Mouse (Mus musculus): ENCODE data around the gene Gm49333.

Gm49333 gene

GRCm38 (mm10) chr16:20611357-20612227 is at the start of gene Gm49333, which contains the start of the genes Eef1akmt4 and Alg3:
Gene Gm49333, plus strand, starts transcription at chr16:20611610.
Gene Eef1akmt4, plus strand, starts transcription at chr16:20611593.
Gene Alg3, minus strand, starts transcription at chr16:20611735.
- DNase-seq (ENCODE audit: extremely low spot score, low read depth, low spot score) = peak; percentile 89

DNA sequence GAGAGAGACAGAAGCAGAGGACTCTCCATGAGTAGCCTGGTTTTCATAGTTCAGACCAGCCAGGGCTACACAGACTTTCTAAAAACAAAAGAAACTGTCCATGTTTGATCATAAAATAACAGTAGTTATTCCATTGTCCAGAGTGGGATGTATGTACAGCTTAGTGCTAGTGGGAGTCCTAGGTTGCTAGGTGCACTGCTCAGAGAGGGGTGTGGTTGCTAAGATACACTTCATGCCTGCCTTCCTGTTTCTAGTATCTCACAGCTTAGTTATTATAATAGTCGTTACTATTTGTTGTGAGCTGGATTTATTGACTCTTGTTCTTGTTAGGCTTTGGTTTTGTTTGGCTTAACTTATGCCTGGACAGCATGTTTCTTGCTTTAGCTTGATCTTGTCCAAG is 46.3 kb upstream of the Gm49333 start:
- no peak for DNase-seq (ENCODE audit: extremely low spot score, low read depth, low spot score)

DNA sequence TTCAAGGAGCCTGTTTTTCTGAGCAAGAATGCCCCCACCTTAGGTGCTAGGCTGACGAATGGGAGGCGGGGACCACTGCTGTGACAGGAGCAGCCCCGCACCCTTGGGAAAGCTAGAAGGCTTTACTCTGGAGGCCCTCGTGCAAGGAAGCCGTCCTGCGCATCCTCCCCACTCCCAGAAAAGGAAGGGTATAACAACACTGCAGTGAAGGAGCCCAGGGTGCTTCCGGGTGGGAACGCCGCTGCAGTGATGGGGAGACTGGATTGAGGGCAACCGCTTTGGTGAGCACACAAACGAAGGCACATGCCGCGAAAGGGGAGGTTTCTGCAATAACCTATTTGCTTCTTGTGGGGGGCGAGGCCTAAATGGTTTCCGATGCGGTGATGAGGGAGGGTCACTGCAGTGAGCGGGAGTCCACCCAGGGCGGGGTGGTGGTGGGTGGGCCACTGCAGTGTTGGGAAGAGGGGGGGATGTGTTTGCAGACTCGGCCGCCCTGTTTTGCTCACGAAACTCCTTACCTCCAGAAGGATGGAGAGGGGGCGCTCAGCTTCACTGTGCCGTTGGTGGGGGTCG is 22.0 kb upstream of the Gm49333 start, which contains the start of gene Vwa5b2:
TSS of gene Vwa5b2 (plus strand) at position 106 of the 573 bp plus-strand sequence.
- no peak for DNase-seq (ENCODE audit: extremely low spot score, low read depth, low spot score)

DNA sequence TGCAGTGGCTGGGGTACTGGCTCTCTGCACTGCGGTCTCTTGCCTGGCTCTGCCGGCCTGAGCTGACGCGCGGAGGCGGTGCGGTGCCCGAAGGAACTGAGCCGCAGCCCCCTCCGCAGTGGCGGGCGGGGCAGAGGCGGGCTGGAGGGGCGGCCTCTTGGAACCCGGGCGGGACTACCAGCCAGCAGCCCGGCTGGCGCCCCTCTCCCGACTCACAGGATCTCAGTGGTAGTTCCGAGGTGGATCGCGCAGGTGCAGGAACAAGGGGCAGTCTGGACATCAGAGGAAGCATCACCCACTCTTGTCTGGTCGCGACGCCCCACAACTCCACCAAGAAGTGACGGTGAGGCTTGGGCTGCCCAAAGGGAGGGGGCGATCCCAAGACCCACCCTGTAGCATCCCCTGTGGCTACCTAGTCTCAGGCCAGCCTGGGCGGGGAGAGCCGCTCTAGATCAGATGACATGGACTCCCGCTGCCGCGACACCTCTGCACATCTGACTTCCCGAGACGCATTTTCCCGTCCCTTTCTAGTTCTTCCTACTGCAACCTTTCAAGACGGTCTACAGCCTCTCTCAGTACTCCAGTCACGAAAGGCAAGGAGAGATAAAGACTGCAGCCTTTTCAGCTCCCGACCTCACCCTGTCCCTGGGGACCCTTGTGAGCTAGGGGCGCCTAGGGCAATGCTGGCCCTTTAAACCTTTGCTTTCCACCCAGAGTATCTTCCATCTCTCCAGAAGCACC is 21.3 kb upstream of the Gm49333 start:
- DNase-seq (ENCODE audit: extremely low spot score, low read depth, low spot score) = no peak

GRCm38 (mm10) chr16:20590680-20591038 is 20.8 kb upstream of the Gm49333 start:
- DNase-seq (ENCODE audit: extremely low spot score, low read depth, low spot score) = no peak

DNA sequence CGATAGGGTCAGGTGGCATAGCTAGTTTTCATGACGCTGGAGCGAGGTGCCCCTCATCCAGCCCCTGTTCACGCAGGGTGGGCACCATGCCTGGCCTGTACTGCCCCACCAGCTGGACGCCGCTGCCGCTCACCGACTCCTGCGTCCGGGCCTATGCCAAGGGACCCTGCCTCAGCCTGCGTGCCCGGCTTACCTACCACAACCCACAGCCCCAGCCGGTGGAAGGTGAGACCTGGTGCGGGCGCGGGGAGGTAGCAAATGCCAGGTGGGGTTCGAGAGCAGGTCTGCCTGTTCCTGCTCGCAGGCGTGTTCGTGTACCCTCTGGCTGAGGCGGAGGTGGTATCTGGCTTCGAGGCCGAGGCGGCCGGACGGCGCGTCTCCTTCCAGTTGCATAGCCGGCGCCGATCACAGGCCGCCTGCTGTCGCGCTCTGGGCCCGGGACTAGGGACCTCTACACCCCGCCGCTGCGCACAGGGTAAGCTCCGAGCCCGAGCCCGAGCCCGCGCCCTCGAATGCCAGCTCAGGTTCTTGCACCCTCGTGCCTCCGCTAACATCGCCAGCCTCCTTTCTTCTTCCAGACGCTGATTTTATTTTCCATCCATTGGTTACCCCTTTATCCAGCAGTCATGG is 20.2 kb upstream of the Gm49333 start:
- DNase-seq (ENCODE audit: extremely low spot score, low read depth, low spot score) = no peak

GRCm38 (mm10) chr16:20595060-20595673 is 16.2 kb upstream of the Gm49333 start:
- DNase-seq (ENCODE audit: extremely low spot score, low read depth, low spot score) = no peak

DNA sequence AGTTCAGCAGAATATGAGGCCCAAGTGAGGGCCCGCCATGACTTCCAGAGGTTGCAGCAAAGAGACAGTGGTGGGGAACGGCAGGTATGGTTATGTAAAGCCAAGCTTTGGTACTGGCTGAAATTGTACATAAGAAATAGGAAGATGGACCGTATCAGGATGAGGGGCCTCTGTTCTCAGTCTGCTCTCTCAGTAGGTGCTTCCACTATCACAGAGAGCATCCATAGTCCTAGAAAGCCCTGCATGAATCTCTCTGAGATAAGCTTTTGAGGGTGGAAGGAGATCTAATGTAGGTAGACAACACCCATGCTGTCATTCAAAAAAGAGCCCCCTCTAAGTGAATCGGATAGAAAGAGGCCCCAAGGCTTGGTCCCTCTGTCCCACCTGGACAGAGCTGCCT is 15.7 kb upstream of the Gm49333 start:
- DNase-seq (ENCODE audit: extremely low spot score, low read depth, low spot score) = no peak

DNA sequence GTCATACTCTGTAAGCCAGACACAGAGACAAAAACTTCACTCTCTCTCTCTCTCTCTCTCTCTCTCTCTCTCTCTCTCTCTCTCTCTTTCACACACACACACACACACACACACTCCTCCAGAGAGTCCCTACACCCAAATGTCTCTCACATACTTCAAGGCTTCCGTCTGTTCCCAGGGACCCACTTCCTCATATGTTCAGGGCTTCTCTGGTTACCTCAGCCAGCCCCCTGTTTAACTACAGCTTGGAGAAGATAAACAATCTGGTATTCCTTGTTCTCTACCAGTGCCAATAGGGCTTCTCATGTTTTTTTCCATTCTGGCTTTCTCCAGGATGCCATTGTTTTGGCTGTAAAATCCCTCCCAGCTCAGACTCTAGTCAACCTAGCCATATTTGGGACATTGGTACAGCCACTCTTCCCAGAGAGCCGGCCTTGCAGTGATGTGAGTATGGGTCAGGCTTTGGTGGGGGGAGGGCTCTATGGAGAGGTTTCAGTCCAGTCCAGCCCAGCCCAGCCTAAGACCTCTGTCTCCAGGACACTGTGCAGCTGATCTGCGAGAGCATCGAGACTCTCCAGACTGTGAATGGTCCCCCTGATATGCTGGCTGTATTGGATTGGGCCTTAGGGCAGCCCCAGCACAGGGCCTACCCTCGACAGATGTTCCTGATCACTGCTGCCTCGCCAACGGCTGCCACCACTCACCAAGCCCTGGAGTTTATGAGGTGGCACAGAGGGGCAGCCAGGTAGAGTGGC is 14.5 kb upstream of the Gm49333 start:
- DNase-seq (ENCODE audit: extremely low spot score, low read depth, low spot score) = no peak

- DNase-seq (ENCODE audit: extremely low spot score, low read depth, low spot score) = no peak
Observed at GRCm38 (mm10) chr16:20600511-20600910, 10.9 kb upstream of the Gm49333 start.

- no peak for DNase-seq (ENCODE audit: extremely low spot score, low read depth, low spot score)
Observed at GRCm38 (mm10) chr16:20604705-20605104, 6.7 kb upstream of the Gm49333 start.

DNA sequence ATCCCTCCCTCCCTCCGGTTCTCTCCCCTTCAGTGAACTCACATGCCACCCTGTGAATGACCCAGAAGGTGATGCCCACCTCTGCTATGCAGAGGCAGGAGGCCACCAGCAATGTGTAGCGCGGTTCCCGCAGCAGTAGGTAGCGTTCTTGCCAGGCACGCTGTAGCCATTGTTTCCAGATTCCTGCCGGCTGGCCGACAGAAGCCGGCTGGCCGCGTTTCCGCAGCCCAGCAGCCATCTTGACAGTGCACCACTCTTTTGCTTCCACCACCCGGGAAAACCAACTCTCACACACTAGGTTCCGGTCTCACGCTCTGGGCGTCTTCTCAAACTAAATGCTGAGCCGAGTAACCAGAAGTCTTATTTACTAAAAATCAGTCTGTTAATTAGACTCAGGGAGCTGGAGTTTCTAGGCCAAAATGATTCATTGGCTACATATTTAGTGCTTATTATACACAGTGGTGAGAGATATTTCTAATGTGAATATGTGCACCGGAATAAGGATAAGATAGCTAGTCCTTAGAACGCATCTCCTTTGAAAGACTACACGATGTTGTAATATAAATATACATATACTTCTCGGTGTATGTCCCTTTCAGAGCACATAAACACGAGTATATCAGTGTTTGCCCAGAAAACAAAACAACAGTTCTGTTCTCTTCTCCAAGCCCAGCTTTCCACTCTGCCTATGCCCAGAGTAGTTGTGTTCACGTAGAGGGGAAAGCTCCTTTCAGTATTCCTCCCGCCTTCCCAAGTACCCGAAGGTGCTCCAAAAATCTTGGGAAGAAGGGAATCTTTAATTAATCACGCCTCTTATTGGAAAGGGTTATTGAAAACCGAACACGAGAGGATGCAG is 681 bp upstream of the Gm49333 start:
- peak; percentile 80 for DNase-seq (ENCODE audit: extremely low spot score, low read depth, low spot score)

DNA sequence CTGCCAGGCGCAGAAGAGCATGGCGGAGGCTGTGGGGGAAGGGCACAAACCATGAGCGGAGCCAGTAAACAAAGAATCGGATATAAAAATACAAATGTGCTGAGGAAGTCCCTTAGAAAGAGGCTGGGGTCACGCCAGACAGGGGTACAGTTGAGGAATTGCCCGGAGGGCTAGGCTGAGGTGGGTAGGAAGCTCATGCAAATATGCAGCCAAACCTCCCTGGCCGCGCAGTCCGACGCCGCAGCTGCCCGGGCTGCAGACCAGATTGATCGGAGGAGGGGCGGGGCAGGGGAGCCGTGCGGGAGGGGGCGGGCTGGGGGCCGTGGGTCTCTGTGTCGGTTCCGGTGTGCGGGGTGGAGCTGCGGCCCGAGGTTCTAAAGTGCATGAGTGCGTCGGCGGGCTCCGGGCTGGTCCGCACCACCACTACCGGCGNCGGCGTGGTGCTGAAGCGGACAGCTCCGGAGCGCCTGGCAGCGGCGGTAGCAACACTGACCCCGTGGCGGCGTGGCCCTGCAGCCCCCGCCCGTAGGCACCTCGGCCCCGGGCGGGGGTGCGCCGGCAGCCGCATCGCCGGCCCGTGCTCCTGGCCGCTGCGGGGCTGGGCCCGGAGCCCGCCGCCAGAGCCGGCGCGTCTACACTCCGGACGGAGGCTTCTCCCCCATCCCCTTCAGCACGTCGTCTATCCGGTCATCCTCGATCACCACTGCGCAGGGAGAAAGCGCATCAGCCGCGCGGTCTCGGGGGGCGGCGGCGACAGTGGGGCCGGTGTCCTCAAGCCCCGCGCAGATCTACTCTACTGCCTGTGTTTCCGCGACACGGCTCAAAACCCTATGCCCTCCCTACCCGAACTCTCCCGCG is 8.4 kb downstream of the Gm49333 start:
- DNase-seq (ENCODE audit: extremely low spot score, low read depth, low spot score) = no peak

DNA sequence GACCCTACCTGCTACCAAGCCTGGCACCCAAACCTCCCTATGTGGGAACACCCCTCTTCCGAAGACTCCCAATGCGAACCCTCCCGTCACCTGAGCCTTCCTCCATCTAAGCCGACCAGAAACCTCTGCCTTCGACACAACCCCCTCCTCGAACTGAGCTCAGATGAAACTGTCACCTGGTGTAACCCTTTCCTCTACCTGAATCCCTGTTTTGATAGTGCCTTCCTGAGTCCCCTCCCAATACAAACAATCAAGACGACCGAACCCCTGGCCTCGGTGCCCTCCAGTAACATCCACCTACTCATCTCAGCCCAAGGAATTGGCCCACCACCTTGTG is 9.0 kb downstream of the Gm49333 start:
- no peak for DNase-seq (ENCODE audit: extremely low spot score, low read depth, low spot score)

DNA sequence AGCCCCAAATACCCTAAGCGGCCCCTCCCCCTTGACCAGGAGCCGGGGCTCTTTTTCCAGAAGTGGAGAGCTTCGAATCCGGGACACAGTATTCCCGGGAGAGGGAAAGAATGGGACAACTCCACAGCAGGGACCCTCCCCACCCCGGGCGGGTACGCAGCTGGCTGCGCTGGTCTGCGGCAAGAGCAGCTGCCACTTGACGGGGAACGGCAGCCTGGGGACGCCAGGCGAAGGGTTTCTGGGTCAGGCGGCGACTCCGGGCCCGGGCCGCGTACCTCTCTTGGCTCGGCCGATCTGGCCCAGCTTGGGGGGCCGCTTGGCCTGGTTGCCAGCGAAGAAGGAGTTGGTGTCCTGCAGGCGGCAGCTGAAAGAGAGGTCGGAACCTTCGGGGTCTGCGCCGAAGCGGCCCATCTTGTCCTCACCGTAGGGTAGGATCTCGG is 9.4 kb downstream of the Gm49333 start:
- no peak for DNase-seq (ENCODE audit: extremely low spot score, low read depth, low spot score)

DNA sequence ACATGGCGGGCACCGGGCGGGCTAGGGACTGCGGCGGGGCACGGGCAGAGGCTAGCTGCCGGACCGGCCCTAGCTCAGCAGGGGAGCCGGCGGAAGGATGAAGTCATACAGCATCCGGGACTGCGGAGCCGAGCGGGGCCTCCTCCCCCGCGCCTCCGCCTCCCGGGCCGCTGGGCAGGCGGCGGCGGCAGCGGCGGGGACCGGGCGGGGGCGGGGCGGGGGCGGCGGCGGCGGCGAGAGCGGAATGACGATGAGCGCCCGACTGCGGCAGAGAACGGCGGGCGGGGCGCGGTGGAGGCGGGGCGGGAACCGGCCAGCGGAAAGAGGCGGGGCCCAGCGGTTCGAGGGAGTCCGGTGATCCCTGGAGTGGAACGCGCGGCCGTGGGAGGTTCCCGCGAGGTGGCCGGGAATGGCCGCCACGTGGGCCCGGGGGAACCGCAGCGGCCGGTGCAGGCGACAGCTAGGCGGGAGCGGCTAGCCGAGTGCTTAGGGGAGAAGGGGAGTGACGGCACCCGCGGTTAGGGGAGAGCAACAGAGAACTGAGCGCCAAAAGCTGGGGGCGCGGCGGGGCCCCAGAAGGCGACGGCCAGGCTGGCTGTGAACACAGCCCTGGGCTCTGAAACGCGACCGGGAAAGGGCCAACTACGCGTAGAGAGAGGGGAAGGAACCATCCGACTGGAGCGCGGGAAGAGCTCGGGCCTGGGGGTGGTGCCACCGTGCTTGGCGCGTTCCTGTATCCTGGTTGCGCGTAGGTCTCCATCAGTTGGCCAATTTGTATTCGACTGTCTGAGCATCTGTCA is 10.0 kb downstream of the Gm49333 start, which contains the start of gene Camk2n2:
TSS of gene Camk2n2 (minus strand) at position 97 of the 800 bp plus-strand sequence.
- DNase-seq (ENCODE audit: extremely low spot score, low read depth, low spot score) = no peak

DNA sequence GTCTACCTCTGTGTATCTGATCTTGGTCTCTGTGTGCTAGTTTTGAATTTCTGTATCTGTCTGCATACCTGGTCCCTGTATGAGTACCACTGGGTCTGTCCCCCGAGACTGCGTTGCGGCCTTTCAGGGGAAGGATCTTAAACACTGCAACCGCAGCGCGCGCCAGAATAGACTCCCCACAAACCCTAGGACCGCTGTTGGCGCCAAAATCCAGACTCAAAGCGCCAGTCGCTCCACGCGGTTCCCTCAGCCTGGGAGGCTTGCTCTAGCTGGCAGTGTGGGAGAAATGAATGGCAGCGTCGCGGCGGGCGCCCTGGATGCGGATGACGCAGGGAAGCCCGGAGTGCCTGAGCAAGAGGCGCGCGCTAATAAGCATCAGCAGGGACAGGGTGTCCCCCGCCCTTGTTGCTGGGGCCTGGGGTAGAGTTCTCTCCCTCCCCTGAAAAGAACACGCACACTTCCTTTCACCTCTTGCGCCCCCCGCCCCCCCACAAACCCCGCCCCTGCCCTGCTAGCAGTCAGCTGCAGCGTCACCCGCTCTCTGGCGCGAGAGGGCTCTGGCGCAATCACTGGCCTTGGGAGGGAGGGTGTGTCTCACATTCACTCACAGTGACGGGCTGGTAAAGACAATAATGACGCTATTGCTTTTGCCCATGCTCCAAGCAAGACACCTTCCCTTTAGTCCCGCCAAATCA is 10.7 kb downstream of the Gm49333 start:
- no peak for DNase-seq (ENCODE audit: extremely low spot score, low read depth, low spot score)
